Mouse (Mus musculus) heart, postnatal 0 days (tissue): ENCODE results near the gene Podxl. TPM values are rescaled to one million over a fixed set of nuclear protein-coding genes. Genes with fewer than 3 reads are reported as not detected.

Experiments used
- ATAC-seq: fragments of 200-750 bp; cut with Nextera tagmentation; 2 replicates; pipeline ENCODE4 v1.8.0; 2017; ENCODE audit warnings: low read depth, moderate number of reproducible peaks, moderate library complexity; ENCODE audit not compliant: insufficient read depth
- DNase-seq: peaks from one replicate; pipeline ENCODE4 v3.0.0-alpha.2; 2016; ENCODE audit warnings: low spot score
- H3K27ac ChIP-seq: fragments of 300-500 bp; sonication (generic); 2 replicates; pipeline ENCODE4 v1.5.1; 2014; ENCODE audit warnings: low read depth, mild to moderate bottlenecking
- H3K27me3 ChIP-seq: fragments of 300-500 bp; sonication (generic); 2 replicates; pipeline ENCODE4 v1.6.1; 2014; ENCODE audit warnings: low read length, mixed read lengths; ENCODE audit not compliant: control insufficient read depth, insufficient read depth
- H3K36me3 ChIP-seq: fragments of 300-500 bp; sonication (generic); replicated peaks from 2 replicates; pipeline ENCODE4 v1.6.1; 2014; ENCODE audit warnings: low read length, mixed read lengths; ENCODE audit not compliant: control insufficient read depth, insufficient read depth
- H3K4me1 ChIP-seq: fragments of 300-500 bp; sonication (generic); 2 replicates; pipeline ENCODE4 v1.6.1; 2014; ENCODE audit warnings: antibody characterized with exemption; ENCODE audit not compliant: control insufficient read depth, insufficient read depth
- H3K4me2 ChIP-seq: fragments of 300-500 bp; sonication (generic); 2 replicates; pipeline ENCODE4 v1.6.1; 2014; ENCODE audit warnings: low read depth, mild to moderate bottlenecking, low read length, moderate library complexity
- H3K4me3 ChIP-seq: fragments of 300-500 bp; sonication (generic); 2 replicates; pipeline ENCODE4 v1.5.1; 2014; ENCODE audit warnings: low read depth, low read length
- H3K9ac ChIP-seq: fragments of 300-500 bp; sonication (generic); replicated peaks from 2 replicates; pipeline ENCODE4 v1.6.1; 2014; ENCODE audit warnings: low read depth, low read length, mixed read lengths
- H3K9me3 ChIP-seq: fragments of 300-500 bp; sonication (generic); replicated peaks from 2 replicates; pipeline ENCODE4 v1.6.1; 2016; ENCODE audit warnings: low read length; ENCODE audit not compliant: control insufficient read depth
- CTCF ChIP-seq: IDR thresholded peaks from 2 replicates; pipeline ENCODE4 v1.5.1; 2016; ENCODE audit warnings: antibody characterized with exemption, control low read depth, low read depth
- EP300 ChIP-seq: IDR thresholded peaks from 2 replicates; pipeline ENCODE4 v1.6.1; 2016; ENCODE audit warnings: antibody characterized with exemption, low read depth
- WGBS: fragments of 180-500 bp; shearing (Covaris S2); extraction: QIAGEN DNeasy Blood & Tissue Kit; methylation state at CpG from one replicate; pipeline ENCODE4 v1.1.7; 2014; 5-methylcytosine and 5-hydroxymethylcytosine counted together
- polyA plus RNA-seq: library from polyadenylated mRNA; unstranded; fragments of >200 nt; fragmentation: Nextera tagmentation; extraction: Ambion mirVana; gene quantifications from 2 replicates; pipeline ENCODE4 v1.2.1, GENCODE M21; 2015
- total RNA-seq: library from RNA; depleted of rRNA; stranded (reverse); fragments of >200 nt; gene quantifications from 2 replicates; pipeline ENCODE4 v1.2.3, GENCODE M21; 2014; ENCODE audit warnings: low replicate concordance

The Podxl gene
- total and polyA plus RNA-seq, 2 experiments from 2014 or later, result 17.6 to 44.0 TPM

GRCm38 (mm10) chr6:31601131-31601530 lies 37.4 kb upstream of the Podxl start:
- no peaks in the 10 kb centered on the region for H3K9me3 ChIP-seq
- TF ChIP-seq CTCF, result no peak
- no peak for TF ChIP-seq EP300
- H3K27ac ChIP-seq, result peak overlapping the region; percentile 38; the same call in 1 of the 2 replicates
- no peak for ATAC-seq
- no peak overlapping the region for H3K4me2 ChIP-seq
- H3K27me3 ChIP-seq, result no peaks in the 10 kb centered on the region
- no peak overlapping the region for H3K4me3 ChIP-seq
- no peak for DNase-seq
- H3K9ac ChIP-seq, result no peak overlapping the region
- 5% methylated on average over 3 of the region's 3 CpGs for WGBS
- no peaks in the 10 kb centered on the region for H3K36me3 ChIP-seq
- peaks cover 28% of the 10 kb centered on the region for H3K4me1 ChIP-seq

- WGBS, result 66% methylated on average over 3 of the region's 3 CpGs
- Histone ChIP-seq H3K9me3 (no peaks in the 10 kb centered on the region), H3K27me3 (no peaks in the 10 kb centered on the region), H3K36me3 (no peaks in the 10 kb centered on the region), H3K4me2 (no peak overlapping the region), H3K27ac (0 out of 2 replicates have a peak overlapping the region, but pooled peaks have one; percentile 39), H3K4me1 (peaks cover 28% of the 10 kb centered on the region), H3K9ac (no peak overlapping the region), H3K4me3 (no peak overlapping the region)
- TF ChIP-seq EP300 (no peak), CTCF (no peak)
- ATAC-seq (no peak), DNase-seq (no peak)
Observed at GRCm38 (mm10) chr6:31599863-31600262, 36.1 kb upstream of the Podxl start.

DNA sequence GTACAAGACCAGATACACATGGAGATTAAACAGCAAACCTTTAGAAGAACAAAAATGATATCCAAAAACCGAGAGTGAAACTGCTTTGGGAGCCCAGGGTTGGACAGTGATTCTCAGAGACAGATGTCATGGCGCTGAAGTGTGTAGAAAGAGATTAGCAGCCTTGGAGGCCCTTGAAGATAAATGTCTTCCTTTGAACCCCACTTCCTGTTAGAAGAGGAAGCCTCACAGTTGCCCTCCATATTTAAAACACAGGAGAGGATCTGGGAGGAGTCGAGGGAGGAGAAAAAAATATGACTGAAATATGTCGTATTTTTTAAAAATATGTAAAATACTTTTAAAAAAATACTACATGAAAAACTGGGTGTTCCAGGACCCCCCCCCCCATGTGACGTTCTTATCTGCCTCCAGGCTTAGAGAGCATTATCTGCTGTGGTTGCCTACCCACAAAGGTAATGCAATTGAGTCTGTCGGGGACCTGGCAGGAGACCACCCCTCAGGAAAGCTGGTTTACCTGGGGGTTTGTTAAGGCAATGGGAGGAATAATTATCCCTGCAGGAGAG lies 34.6 kb upstream of the Podxl start:
- WGBS, result 66% methylated on average over 6 of the region's 6 CpGs
- no peak for TF ChIP-seq EP300
- no peak for TF ChIP-seq CTCF
- Histone ChIP-seq H3K4me1 (peaks cover 28% of the 10 kb centered on the region), H3K27me3 (no peaks in the 10 kb centered on the region), H3K36me3 (no peaks in the 10 kb centered on the region), H3K4me2 (no peak overlapping the region), H3K27ac (no peak overlapping the region), H3K9me3 (no peaks in the 10 kb centered on the region), H3K4me3 (no peak overlapping the region), H3K9ac (no peak overlapping the region)
- DNase-seq (no peak), ATAC-seq (no peak)

DNA sequence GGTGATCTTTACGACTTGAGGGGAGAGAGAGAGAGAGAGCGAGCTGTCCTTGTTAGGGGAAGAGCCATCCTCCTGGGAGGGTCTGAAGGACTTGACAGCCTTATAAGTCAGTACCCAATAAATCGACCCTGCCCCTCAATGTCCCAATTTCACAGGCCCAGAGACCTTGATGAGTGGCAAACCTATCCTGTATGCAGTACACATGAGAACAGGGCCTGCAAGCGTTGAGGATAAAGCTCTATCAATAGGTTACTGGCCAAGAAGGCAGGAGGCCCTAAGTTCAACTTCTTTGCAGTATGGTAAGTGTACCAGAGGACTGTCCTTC lies 33.3 kb upstream of the Podxl start:
- DNase-seq, result no peak

DNA sequence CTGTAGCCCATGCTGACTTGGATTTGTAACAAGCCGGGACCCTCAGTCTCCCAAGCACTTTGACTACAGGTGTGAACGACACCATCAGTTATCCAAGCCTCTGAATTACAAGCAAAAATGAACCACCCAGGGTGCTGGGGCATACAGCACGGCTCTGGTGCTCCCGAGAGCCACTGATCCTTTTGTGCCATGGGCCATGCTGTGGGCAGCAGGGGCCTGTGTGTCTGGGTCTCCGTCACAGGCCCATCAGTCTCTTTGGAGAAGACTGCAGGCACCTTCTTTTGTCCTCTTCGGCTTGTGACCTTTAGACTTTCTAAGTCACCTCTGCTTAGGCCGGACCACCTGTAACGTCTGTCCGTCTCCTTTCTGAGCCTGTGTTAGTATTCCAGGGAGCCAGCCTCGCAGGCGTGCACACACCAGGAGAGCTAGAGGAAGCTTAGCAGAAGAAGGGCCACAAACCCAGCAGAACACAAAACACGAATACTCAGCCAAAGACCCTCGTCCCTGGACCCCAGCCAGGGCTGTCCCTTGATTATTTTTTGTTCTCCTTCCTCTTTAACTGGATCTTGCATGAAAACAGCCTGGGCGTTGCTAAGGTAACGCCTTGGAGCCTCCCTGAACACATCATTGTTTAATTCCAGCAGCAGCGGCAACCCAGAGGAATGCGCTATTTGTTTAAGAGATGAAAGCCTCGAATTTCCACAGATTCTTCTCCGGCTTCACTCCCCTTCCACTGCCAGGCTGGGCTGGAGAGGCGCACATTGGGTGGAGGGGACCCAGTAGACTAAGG lies 32.8 kb upstream of the Podxl start:
- TF ChIP-seq CTCF (no peak), EP300 (no peak)
- peak overlapping the region; percentile 69 for H3K27ac ChIP-seq

More for the DNA sequence above, 33.3 kb upstream of the Podxl start:
- Histone ChIP-seq H3K36me3 (no peaks in the 10 kb centered on the region), H3K4me3 (no peak overlapping the region), H3K4me1 (peaks cover 26% of the 10 kb centered on the region), H3K4me2 (no peak overlapping the region), H3K27me3 (no peaks in the 10 kb centered on the region), H3K9ac (no peak overlapping the region), H3K27ac (peak overlapping the region; percentile 55), H3K9me3 (no peaks in the 10 kb centered on the region)
- TF ChIP-seq EP300 (no peak), CTCF (no peak)
- ATAC-seq, result no peak
- 49% methylated on average over 4 of the region's 4 CpGs for WGBS

More for the DNA sequence above, 32.8 kb upstream of the Podxl start:
- peak; percentile 72 for ATAC-seq
- no peaks in the 10 kb centered on the region for H3K36me3 ChIP-seq
- H3K27me3 ChIP-seq, result no peaks in the 10 kb centered on the region
- H3K9ac ChIP-seq, result no peak overlapping the region
- H3K4me3 ChIP-seq, result no peak overlapping the region
- no peak overlapping the region for H3K4me2 ChIP-seq
- peak; percentile 66 for DNase-seq
- H3K4me1 ChIP-seq, result peaks cover 22% of the 10 kb centered on the region
- no peaks in the 10 kb centered on the region for H3K9me3 ChIP-seq
- 57% methylated on average over 20 of the region's 20 CpGs for WGBS
